In the genomic region with DNA sequence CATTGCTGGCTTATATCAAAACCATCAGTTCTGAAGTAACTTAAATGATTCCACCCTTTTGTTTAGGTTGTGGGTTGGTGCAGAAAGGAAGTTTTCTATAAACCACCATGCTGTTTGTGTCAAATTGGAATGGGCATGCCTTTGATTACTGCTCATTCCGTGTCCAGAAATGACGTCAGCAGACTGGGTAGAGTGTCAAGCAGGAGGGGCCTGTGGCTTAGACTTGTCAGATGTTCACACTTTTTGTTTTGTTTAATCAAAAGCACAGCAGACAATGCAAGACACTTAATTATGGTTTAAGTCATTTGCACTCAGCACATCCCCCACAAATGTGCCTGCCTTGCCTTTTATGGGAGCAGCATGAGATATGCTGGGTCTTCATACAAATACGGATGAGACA, we compare ENCODE assay signal across 27 mouse cellular contexts.
"Had no signal": no experiment of that assay in that cellular context is flagged by ENCODE, and none has a peak within 500 bp of the region (broad histone marks: within the 10 kb centered on the region; RNA-seq: fewer than 3 reads in every experiment).

No protein-coding gene starts in this region.

- ATAC-seq: hindbrain, embryonic 16.5 days; inflammation-experienced regulatory T-cells, adult 6 months; intestine, postnatal 0 days had no signal

- H3K27ac ChIP-seq: heart, embryonic 10.5 days; hindbrain, embryonic 10.5 days; hindbrain, embryonic 12.5 days; hindbrain, embryonic 14.5 days; intestine, embryonic 15.5 days; layer of hippocampus, adult 2 months; left cerebral cortex, adult 2 months; limb, embryonic 10.5 days; limb, embryonic 12.5 days; liver, embryonic 13.5 days; liver, embryonic 15.5 days had no signal

- DNase-seq: gastrocnemius, postnatal 10 days; gastrocnemius, postnatal 25 days; heart, adult 18-20 months; heart, postnatal 10 days; heart, postnatal 4 days; kidney, adult 18-20 months; kidney, adult 8-10 months; kidney, postnatal 10 days; kidney, postnatal 25 days; kidney, postnatal 4 days; liver; liver, embryonic 13.5 days had no signal

- H3K4me3 ChIP-seq: heart, embryonic 10.5 days; heart, embryonic 12.5 days; hindbrain, embryonic 10.5 days; hindbrain, embryonic 12.5 days; intestine, embryonic 15.5 days; layer of hippocampus, adult 2 months; left cerebral cortex, adult 2 months; limb, embryonic 10.5 days; limb, embryonic 12.5 days; liver, embryonic 13.5 days; liver, embryonic 15.5 days had no signal

- H3K4me2 ChIP-seq: heart, embryonic 12.5 days; hindbrain, embryonic 12.5 days; hindbrain, embryonic 14.5 days; intestine, embryonic 15.5 days; limb, embryonic 12.5 days; liver, embryonic 11.5 days; liver, embryonic 13.5 days; liver, embryonic 15.5 days had no signal

- H3K9ac ChIP-seq: heart, embryonic 12.5 days; hindbrain, embryonic 12.5 days; hindbrain, embryonic 14.5 days; intestine, embryonic 15.5 days; limb, embryonic 12.5 days; liver, embryonic 13.5 days; liver, embryonic 15.5 days had no signal

- H3K27me3 ChIP-seq: heart, embryonic 12.5 days; hindbrain, embryonic 12.5 days; intestine, embryonic 15.5 days; limb, embryonic 12.5 days; liver, embryonic 13.5 days; liver, embryonic 15.5 days had no signal

- H3K4me1 ChIP-seq: heart, embryonic 10.5 days; heart, embryonic 12.5 days; hindbrain, embryonic 10.5 days; hindbrain, embryonic 12.5 days; intestine, embryonic 15.5 days; limb, embryonic 10.5 days; limb, embryonic 12.5 days; liver, embryonic 13.5 days; liver, embryonic 15.5 days had no signal

- H3K9me3 ChIP-seq: heart, embryonic 10.5 days; heart, embryonic 12.5 days; hindbrain, embryonic 10.5 days; hindbrain, embryonic 12.5 days; intestine, embryonic 15.5 days; limb, embryonic 10.5 days; limb, embryonic 12.5 days; liver, embryonic 13.5 days; liver, embryonic 15.5 days had no signal

- H3K36me3 ChIP-seq: heart, embryonic 10.5 days; heart, embryonic 12.5 days; hindbrain, embryonic 10.5 days; hindbrain, embryonic 12.5 days; intestine, embryonic 15.5 days; limb, embryonic 10.5 days; limb, embryonic 12.5 days; liver, embryonic 13.5 days; liver, embryonic 15.5 days had no signal
